Mouse (Mus musculus): Measurements from ENCODE around the gene Ttc30a1. TPM values are rescaled to one million over a fixed set of nuclear protein-coding genes. Genes with fewer than 3 reads are reported as not detected.

Gene Ttc30a1
- polyA plus RNA-seq, 1 experiment, result not detected

GRCm38 (mm10) chr2:75959183-75959849 is 22.5 kb downstream of the Ttc30a1 start:
- no peak for TF ChIP-seq GATA1 (IDR thresholded peaks at IDR 0.05; ENCODE audit: low read length)

- TF ChIP-seq GATA1 (IDR thresholded peaks at IDR 0.05; ENCODE audit: low read length), result no peak
Measured at GRCm38 (mm10) chr2:75955709-75956108, 26.1 kb downstream of the Ttc30a1 start.

- TF ChIP-seq GATA1 (IDR thresholded peaks at IDR 0.05; ENCODE audit: low read length), result no peak
Measured at GRCm38 (mm10) chr2:75953320-75953719, 28.4 kb downstream of the Ttc30a1 start.

GRCm38 (mm10) chr2:75950685-75951084 is 31.1 kb downstream of the Ttc30a1 start:
- TF ChIP-seq GATA1 (IDR thresholded peaks at IDR 0.05; ENCODE audit: low read length), result no peak

GRCm38 (mm10) chr2:75938117-75939063 is 43.4 kb downstream of the Ttc30a1 start, which contains the start of gene Ttc30b:
TSS of gene Ttc30b (minus strand) at chr2:75938585.
- no peak for TF ChIP-seq GATA1 (IDR thresholded peaks at IDR 0.05; ENCODE audit: low read length)

- no peak for TF ChIP-seq GATA1 (IDR thresholded peaks at IDR 0.05; ENCODE audit: low read length)
Measured at GRCm38 (mm10) chr2:75933541-75933940, 48.2 kb downstream of the Ttc30a1 start.

GRCm38 (mm10) chr2:75930941-75931340 is 50.8 kb downstream of the Ttc30a1 start:
- no peak for TF ChIP-seq GATA1 (IDR thresholded peaks at IDR 0.05; ENCODE audit: low read length)

GRCm38 (mm10) chr2:75929786-75930444 is 51.9 kb downstream of the Ttc30a1 start:
- no peak for TF ChIP-seq GATA1 (IDR thresholded peaks at IDR 0.05; ENCODE audit: low read length)

- no peak for TF ChIP-seq GATA1 (IDR thresholded peaks at IDR 0.05; ENCODE audit: low read length)
Measured at GRCm38 (mm10) chr2:75929141-75929540, 52.6 kb downstream of the Ttc30a1 start.

Other genes starting within 250 kb of the Ttc30a1 start
- 9.3 and 13.2 TPM in 2 replicates for gene Agps, start 149.8 kb downstream of the Ttc30a1 start, polyA plus RNA-seq (2012)
- gene Ttc30b, start 43.4 kb downstream of the Ttc30a1 start, polyA plus RNA-seq (2012), result 0.58 and 0.72 TPM in 2 replicates
- not detected in 2 replicates for gene Ttc30a2, start 3.8 kb downstream of the Ttc30a1 start, polyA plus RNA-seq (2012)

Data from G1E-ER4 (cell line).